Mouse (Mus musculus): ENCODE results near the gene Itih5.
A peak's percentile ranks its signal among the peaks of the same experiment; 100 is the strongest.

Itih5 gene

DNA sequence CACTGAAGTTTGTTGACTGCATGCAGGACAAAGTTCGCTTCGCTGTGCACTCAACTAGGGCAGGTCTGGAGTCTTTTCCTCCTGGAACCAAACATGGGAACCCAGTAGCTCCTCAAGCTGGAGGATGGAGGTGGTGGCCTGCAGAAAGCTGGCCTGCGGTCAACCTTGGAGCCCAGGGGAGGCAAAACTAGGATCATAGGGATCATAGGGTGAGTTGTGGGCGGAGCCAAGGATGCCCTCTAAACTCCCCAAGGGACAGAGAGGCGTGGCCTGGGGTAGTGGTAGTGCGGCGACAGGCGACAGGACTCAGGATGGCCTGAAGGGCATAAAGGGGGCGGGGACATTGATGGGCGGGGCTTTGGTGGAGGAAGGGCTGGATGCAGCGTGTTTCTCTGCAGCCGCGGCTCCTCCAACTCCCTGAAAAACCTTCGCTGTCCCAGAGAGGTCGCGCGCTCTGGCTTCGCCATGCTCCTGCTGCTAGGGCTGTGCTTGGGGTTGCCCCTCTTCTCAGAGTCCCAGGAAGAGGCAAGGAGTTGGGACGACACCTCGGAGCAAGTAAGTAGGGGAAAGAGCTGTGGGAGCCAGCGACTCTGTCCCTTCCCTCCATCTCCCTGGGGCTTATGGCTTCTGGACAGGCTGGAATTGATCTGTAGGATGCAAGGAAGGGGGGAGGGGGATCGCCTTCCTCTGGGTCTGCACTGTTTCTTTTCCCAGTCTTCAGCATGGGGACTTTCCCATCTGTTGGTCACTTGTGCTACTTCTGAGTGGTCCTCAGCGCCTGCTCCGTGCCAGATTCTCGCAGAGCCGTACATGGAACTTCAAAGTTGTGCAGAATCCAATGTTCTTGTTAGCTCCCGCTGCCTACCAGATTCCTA is at the start of gene Itih5:
TSS of gene Itih5 (plus strand) at position 371 of the 875 bp plus-strand sequence.
- peak; percentile 84 for DNase-seq

DNA sequence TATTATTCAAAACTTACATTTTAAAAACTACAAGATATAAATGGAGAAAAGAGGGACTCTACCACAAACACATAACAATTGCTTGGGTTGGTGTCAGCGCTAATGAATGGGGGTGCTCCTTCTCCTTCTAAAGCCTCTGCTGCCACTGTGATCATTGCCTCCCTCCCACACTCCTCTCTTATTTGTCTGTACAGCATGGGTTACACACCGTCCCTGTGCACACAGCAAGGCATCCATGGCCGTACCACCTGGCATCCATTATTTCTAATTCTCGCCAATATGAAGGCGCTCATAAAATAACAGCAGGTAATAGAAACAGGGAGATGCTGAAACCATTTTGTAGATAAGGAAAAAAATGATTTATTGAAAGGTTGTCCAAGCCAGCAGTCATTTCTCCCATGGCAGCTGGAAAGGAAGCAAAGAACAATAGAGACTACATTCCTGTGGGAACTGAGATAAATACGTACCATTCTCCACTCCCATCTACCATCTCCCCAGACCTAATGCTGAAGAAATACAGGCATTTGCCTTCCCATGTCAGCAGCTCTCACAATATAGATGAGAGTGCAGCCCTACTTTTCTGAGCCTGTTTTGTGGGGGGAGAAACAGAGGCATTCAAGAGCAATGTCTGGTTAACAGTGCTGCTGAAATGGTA is 44.7 kb upstream of the Itih5 start:
- DNase-seq, result no peak

DNA sequence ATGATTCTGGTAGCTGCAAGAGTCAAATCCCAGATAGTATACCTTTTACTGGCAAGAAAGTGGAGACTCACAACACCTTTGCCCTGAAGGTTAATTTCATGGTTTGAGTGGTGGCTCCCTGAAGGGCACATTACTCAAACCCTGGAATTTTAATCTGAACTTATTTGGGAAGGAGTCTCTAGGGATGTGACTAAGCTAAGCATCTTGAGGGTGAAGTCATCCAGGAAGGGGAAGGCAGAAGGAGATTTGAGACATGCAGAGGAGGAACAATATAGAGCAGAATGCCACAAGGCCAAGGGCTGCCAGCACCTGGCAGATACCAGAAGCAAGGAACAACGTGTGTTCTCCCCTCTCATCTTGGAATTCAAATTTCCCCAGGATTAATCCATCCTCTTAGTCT is 34.6 kb upstream of the Itih5 start:
- DNase-seq, result no peak

DNA sequence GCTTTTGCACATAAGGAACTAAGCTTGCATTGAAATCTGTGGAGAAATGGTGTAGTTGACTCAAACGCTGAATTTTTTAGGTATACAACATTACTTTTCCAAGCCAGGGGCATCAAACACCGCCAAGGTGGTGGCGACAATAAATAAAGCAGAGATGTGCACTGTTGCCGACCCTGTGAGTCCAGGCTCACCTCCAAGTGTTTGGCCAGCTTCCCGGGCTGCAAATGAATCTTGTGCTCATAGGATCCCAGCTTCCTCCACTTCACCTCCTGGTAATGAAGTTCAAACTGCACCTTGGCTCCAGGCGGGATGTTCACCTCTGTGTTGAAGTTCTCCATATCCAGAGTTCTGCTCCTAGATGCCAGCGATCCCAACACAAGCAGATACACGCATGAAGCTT is 34.1 kb upstream of the Itih5 start:
- no peak for DNase-seq

DNA sequence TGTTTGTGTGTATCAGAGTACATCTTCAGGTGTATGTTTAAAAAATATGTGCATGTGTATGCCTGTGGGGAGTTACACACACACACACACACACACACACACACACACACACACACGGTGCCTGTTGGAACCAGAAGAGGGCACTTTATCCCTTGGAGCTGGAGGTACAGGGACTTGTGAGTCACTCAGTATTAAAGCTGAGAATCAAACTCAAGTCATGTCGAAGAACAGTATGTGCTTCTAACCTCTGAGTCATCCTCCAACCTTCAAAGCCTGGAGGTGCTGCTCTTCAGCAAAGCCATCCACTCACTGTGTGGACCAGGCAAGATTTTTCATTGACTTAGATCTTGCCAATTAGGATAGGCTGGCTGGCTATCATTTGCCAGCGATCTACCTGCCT is 31.5 kb upstream of the Itih5 start:
- DNase-seq, result no peak

DNA sequence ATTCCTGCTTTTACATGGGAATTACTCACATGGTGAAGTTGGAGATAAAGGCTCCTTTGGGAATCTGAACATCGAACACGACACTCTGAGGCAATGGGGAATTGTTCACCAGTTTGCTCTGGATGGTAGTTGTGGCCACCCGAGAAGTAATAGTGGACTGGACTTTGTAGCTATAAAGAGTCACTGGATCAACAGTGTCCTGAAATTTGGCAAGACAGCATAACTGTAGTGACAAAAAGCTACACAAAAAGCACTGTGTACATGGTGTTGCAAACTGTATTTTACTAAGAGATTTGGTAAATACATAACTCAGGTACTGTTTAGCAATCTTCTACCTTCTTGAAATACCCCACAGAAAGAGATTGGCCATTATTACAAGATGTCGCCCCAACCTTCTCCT is 27.2 kb upstream of the Itih5 start:
- no peak for DNase-seq

DNA sequence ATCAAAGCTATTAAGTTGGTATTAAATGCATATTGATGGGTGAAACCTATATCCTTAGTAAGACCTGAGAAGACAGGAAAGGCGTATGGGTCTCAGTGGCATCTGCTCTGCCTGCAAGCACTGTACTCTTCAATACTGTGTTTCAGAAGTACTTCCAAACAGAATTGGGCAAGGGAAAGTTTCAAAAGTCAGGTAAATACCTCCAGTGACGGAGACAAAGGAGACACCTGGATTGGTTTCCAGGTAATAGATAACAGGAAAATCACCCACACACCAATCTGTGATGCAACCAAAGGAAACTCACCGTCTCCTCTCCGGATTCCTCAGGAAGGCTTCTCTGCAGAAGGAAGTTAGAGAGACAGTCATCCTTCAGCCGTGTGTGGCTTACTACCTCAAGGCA is 25.9 kb upstream of the Itih5 start:
- no peak for DNase-seq

DNA sequence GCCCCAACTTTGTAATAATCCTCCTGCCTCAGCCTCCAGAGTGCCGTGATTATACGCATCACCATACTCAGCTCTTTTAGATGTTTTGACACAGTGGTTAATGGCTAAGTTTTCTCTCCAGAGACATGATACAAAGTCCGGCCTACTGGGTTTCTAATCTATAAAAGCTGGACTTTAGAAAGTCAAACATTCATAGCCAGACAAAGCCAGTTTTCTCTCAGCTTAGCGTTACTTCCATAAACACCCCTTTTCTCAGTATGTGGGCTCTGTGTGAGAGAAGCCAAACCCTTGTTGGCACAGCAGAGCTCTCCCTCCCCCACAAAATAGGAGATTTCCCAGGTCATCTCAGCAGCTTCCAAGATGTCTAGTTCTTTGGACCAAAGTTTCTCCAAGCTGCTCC is 24.8 kb upstream of the Itih5 start:
- no peak for DNase-seq

DNA sequence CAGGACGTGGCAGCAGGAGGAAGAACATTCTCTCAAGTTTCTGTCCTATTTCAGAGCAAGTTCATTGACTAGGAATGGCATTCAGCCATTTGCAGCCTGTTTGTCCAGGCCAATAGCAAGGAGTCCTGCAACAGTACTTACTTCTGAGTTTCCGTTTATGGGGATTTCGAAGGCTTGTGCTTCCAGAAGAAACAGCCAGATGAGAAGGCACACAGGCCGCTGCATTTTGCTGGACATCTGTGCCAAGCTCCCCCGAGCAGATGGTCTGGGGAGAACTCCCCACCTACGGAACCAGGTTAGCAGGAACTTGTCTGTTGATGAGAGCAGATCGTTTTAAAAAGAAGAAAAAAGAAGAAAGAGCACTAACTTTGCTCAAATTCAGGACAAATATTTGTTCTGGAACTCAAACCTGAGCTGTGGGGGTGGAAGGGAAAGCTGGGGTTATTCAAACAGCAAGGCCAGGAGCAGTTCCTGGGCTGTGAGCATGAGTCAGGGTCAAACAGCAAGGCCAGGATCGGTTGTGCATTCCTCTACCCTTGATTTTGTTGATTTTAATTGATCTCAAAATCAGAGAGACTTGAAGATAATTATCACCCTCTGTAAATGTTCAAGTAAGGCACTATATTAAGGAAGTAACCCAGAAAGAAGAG is 22.9 kb upstream of the Itih5 start:
- no peak for DNase-seq

DNA sequence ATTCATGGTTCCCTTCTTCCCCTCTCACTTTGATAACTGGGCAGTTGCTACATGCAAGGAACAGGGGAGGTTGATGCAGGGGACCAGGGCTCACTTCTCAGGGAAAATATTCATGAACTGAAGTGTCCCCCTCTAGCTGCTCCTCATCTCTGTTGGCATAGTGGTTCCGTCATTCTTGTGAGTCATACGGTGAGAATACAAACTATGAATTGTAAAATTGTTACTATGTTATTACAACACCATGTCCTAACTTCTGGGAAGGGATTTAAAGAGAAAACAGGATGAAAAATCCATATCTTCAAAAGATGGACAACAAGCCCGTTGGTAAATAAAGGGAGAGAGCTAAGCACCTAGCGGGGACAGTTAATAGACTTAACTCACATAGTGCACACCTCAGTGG is 22.1 kb upstream of the Itih5 start, which contains the start of gene Itih2:
TSS of gene Itih2 (minus strand) at position 101 of the 400 bp plus-strand sequence.
- DNase-seq, result no peak

DNA sequence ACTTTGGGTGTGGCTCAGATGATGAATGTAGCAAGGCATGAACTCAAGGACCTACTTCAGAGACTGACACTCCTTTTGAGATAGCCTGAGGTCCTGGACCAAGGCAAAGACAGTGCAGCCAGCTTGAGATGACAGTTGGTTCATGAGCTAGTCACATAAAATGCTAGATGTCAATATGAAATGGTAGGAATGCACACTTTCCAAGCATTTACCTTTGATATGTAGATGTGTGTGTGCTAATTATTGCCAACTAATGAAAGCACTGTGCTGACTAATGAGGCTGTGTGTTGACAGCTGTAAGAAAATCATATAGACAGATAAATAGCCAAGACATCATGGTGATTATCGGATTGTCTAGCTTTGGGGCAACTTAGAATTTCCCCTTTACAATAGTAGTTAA is 21.2 kb upstream of the Itih5 start:
- DNase-seq, result no peak

DNA sequence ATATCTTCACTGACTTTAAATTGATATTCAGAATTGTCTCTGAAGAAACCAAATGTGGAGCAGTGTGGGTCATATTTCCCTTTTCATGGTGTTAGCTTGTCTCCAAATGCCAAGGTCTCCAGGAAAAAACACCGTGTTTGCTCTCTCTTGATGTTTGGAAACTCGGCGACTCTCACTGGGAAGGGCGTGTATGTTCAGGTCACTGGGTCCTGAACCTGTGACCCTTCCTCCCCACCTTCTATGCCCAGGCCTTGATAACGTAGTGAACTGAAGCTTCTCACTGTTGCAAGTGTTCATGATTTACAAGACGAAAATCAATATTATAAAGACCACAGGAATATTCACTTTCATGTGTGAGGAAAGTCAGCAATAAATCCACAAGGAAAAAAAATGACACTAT is 19.4 kb upstream of the Itih5 start:
- no peak for DNase-seq

DNA sequence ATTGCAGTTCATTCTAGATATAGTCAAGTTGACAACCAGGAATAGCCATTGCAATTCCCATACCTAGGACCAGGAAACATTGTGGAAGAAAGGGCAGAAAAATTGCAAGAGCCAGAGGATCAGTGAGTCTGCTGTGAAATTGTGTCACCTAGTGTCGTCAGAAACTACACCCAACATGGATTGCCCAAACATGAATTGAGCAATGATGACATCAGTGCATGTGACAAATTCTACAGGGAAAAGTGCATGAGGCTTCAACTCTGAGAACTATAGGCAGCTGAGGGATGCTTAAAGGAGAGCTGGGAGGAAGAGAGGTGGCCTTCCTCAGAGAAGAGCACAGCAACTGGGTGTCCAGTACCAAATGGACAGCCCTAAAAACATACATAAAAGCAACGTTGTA is 16.1 kb upstream of the Itih5 start:
- DNase-seq, result no peak

DNA sequence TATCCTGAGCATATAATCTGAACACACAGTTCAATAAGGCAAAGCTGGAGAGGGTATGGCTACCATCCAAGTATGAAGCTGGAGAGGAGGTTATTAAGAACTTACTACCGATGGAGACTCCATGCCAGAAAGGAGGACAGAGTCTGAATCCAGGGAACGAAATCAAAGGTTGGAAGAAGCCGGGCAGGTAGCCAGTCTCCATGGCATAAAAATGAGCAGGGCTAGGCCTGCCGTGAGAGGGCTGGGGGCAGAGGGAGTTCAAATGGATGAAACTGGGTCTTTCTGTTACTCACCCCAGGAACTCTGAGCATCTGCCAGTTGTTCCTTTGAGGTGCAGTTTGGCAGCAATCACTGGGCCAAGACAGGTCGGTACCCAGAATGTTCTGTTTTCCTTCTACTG is 12.9 kb upstream of the Itih5 start:
- no peak for DNase-seq

DNA sequence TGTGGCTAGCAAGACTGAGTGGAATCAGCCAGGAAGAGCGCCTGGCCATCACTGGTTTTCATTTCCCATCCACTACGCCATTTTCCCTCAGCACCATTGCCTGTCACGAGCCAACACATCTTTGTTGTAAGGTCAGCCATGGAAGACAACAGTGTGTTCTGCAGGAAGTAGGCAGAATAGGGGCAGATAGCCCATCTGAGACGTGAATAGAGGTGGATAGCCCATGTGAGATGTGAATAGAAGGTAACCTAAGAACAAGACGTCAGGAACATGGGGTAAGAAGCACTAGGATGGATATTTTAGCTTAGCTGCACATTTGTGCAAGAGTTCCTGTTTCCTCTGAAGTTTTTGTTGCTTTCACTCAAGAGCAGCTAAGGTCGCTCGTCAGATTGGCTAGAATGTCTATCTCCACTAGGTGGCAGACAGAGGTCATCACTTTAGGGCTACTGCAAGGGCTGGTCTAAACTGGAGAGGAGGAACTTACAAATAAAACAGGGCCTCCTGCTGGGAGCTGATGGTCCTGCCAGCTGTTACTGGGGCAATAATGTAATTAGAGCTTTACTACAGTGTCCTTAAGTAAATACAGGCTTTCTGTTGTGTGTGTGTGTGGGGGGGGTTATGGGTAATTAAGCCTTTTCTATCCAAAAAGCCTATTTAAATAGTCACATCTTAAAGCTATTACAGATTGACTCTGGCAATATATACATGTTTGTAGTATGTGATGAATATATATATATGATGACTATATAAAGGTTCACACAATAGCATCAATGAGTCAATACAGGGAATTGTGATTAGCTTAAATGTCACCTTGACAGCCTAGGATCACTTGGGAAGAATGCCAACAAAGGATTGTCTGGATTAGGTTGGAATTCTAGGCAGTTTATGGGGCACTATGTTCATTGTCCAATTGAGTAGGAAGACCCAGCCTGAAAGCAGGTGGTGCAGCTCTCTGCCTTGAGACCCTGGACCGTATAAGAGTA is 10.6 kb upstream of the Itih5 start:
- DNase-seq, result peak; percentile 87

DNA sequence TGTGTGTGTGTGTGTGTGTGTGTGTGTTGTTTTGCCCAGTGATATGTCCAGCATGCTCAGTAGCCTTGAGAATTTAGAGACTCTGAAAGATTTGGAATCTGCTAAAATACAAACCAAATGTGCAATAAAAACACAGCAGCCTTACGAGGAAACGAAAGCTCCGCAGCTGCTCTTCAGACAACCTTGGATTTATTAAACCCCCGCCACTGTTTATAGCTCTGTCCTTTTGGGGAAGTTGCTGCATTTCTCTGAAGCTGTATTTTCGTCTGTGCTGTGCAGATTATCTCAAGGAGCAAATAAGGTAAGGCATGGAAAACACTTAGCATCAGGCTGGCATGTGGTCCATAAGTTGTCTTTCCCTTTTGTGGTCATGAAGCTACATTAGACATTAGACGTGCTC is 7.9 kb upstream of the Itih5 start:
- DNase-seq, result no peak

DNA sequence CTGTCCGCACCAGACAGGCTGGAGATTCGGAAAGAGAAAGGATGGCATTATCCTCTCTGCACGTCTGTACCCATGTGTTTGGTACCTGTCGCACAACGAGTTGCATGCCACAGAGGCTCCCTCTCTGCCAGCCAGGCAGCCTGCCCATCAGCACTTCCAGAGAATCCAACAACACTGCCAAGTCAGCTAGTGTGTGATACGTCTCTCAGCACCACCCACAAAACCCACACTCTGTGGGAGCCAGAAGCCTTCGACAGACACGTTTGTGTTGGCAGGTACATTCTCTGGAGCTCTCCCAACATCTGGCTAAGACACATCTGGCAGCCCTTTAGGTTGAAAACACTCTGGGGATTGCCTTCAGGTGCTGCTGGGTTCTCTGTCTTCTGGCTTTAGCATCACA is 6.2 kb upstream of the Itih5 start:
- DNase-seq, result no peak

DNA sequence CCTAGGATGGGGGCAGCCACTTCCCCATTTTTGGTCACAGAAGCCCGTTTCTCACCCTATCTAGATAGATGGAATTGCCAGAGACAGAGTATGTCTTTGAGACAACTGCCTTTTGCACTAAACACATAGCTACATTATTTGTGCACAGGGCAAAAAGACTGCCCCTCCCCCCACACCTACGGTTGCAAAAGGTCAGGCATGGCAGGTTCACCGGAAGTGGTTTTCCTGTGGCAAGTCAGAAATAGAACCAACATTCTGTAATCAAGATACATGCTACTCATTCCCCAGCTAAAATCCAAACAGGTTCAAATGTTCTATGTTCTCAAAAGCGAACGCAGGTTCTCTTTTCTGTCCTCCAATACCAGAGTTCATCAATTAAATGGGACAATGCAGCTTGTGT is 781 bp upstream of the Itih5 start:
- no peak for DNase-seq

DNA sequence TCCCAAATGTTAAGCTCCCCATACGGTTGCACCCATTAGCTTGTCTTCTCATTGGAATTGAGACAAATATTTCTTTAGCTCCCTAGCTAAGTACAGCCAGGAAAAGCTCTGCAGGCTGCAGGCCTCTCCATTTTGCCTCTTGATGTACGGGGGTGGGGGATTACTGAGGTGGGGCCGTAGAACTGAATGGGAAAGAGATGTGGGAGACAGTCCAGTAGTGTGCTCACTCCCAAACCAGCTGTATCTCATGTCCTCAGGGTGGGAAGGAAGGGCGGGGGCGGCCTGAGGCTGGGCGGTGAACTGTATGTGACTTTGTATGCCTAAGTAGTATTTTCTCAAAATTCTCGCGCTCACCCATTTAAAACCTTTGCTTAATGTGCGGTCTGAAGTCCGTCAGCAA is 3.8 kb downstream of the Itih5 start:
- no peak for DNase-seq

DNA sequence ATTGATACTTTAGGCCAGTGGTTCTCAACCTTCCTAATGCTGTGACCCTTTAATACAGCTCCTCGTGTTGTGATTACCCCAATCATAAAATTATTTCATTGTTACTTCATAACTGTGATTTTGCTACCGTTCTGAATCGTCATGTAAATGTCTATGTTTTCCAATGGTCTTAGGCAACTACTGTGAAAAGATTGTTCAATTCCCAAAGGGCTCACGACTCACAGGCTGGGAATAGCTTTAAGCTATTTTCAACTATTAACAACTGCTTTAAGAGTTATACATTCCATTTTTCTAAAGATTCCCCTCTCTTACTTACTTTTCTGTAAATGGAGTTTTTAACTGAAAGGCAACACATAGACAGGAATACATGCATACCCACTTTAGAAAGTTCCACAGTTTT is 8.6 kb downstream of the Itih5 start:
- no peak for DNase-seq

DNA sequence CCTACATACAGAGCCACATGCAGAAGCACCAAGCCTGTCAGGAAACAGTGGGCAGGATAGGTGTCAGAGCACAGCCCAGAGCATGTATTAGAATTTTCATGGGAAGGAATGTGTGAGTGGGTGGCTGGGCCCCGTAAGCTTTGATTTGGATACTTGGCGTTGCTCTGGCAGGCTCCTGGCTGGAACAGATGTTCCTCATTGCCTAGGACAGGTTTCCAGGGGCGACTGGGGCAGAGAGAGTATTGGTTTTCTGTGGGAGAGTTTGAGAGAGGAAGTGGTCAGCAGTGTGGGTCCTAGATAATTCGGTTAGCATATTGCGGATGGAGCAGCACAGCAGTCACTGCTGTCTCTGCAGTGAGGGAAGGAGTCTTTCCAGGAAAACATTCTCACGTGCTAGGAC is 13.3 kb downstream of the Itih5 start:
- peak; percentile 39 for DNase-seq

DNA sequence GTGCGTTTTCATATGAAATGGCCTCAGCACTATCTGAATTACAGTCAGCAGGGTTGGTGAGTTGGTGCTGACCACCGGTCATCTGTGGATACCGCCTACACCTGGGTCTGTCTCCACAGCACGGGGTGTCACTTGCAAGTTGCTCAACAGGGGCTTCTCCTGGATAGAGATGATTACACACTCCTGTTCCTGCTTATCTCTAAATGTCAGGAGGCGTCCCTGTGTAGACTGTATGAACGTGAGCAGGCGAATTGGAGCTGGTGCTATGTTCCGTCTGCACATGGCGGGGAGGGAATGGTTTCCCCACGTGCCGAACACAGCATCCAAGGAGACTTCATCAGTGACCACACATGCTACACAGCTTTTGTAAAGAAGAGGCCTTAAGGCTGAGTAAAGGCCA is 13.9 kb downstream of the Itih5 start:
- no peak for DNase-seq

DNA sequence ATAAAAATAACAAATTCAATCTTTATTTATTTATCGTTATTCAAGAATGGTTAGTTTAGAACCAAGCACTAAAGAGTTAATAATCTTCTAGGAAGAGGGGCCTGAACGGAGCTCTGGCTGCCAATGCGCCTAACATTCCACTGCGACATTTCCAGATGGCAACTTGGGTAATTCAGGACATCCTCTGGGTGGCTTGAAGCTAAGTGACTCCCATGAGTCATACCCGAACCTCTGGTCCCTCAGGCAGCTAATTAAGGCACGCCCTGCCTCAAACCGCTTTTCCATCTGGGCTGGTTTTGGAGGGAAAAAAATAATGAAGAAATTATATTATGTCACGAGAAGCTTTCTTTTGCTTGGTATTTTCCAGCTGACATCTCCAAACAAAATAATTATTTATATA is 14.6 kb downstream of the Itih5 start:
- DNase-seq, result no peak

All from embryo, embryonic 11 days (tissue).